Mouse (Mus musculus) CH12.LX (cell line): ENCODE results near the gene Nsd2.

ENCODE experiments used
- CTCF ChIP-seq, 2 experiments: IDR thresholded peaks in 1 of 2; conservative IDR thresholded peaks in 1 of 2; 2 replicates each; pipeline ENCODE4 v1.5.1; 2011 to 2012; ENCODE audit warnings: low read depth in 2 of 2, low read length in 2 of 2, improper control_type of control experiment in 1 of 2, inconsistent platforms in 1 of 2, mild to moderate bottlenecking in 1 of 2, moderate library complexity in 1 of 2
- E2F4 ChIP-seq: IDR thresholded peaks from 2 replicates; pipeline ENCODE4 v1.6.1; 2011; ENCODE audit warnings: low read depth, low read length, improper control_type of control experiment; ENCODE audit not compliant: insufficient replicate concordance
- MAX ChIP-seq: IDR thresholded peaks from 2 replicates; pipeline ENCODE4 v1.6.1; 2011; ENCODE audit warnings: low read length, improper control_type of control experiment
- POLR2A ChIP-seq: IDR thresholded peaks from 2 replicates; pipeline ENCODE4 v1.6.1; 2011; ENCODE audit warnings: low read depth, mild to moderate bottlenecking, improper control_type of control experiment, low read length
- SIN3A ChIP-seq: IDR thresholded peaks from 2 replicates; pipeline ENCODE4 v1.6.1; 2012; ENCODE audit warnings: low read length, improper control_type of control experiment, inconsistent platforms
- SMC3 ChIP-seq: IDR thresholded peaks from 2 replicates; pipeline ENCODE4 v1.6.1; 2011; ENCODE audit warnings: low read depth, low read length, improper control_type of control experiment
- TBP ChIP-seq: conservative IDR thresholded peaks from 2 replicates; pipeline ENCODE4 v1.6.1; 2011; ENCODE audit warnings: low read depth, low read length, improper control_type of control experiment
- UBTF ChIP-seq: IDR thresholded peaks from 2 replicates; pipeline ENCODE4 v1.6.1; 2012; ENCODE audit warnings: low read depth, mild to moderate bottlenecking, inconsistent platforms, low read length, improper control_type of control experiment, moderate library complexity
- ZKSCAN1 ChIP-seq: IDR thresholded peaks from 2 replicates; pipeline ENCODE4 v1.6.1; 2012; ENCODE audit warnings: low read depth, inconsistent platforms, low read length, improper control_type of control experiment, borderline replicate concordance
- ZMIZ1 ChIP-seq: IDR thresholded peaks from 2 replicates; pipeline ENCODE4 v1.6.1; 2012; ENCODE audit warnings: low read depth, mild to moderate bottlenecking, inconsistent platforms, low read length, improper control_type of control experiment

GRCm38 (mm10) chr5:33921486-33922235 lies 101.1 kb downstream of the Nsd2 start:
- TF ChIP-seq MAX: no peak
- no peak for TF ChIP-seq SMC3
- TF ChIP-seq UBTF: no peak
- no peak for TF ChIP-seq CTCF (conservative IDR thresholded peaks at IDR 0.05 in 1 of 2, IDR thresholded peaks at IDR 0.05 in 1 of 2; ENCODE audit: low read depth in 2 of 2, low read length in 2 of 2)
- no peak for TF ChIP-seq ZMIZ1
- TF ChIP-seq SIN3A: no peak
- no peak for TF ChIP-seq POLR2A
- TF ChIP-seq ZKSCAN1: no peak
- TF ChIP-seq TBP: no peak
- TF ChIP-seq E2F4: no peak
